Mouse (Mus musculus) lung, postnatal 0 days (tissue): ENCODE measurements around the gene Gm8947. TPM values are rescaled to one million over a fixed set of nuclear protein-coding genes. Genes with fewer than 3 reads are reported as not detected.

ENCODE experiments used
- ATAC-seq: fragments of 200-750 bp; cut with Nextera tagmentation; 2 replicates; pipeline ENCODE4 v1.8.0; 2017; ENCODE audit warnings: moderate library complexity
- DNase-seq: peaks from one replicate; pipeline ENCODE4 v3.0.0-alpha.2; 2016; ENCODE audit warnings: low spot score
- H3K27ac ChIP-seq: fragments of 300-500 bp; sonication (generic); 2 replicates; pipeline ENCODE4 v1.5.1; 2014; ENCODE audit warnings: antibody characterized with exemption, mild to moderate bottlenecking, low read length, mixed read lengths
- H3K27me3 ChIP-seq: fragments of 300-500 bp; sonication (generic); replicated peaks from 2 replicates; pipeline ENCODE4 v1.6.1; 2014; ENCODE audit warnings: low read length, mixed read lengths; ENCODE audit not compliant: insufficient read depth
- H3K36me3 ChIP-seq: fragments of 300-500 bp; sonication (generic); 2 replicates; pipeline ENCODE4 v1.6.1; 2014; ENCODE audit warnings: low read length, mixed read lengths; ENCODE audit not compliant: insufficient read depth
- H3K4me1 ChIP-seq: fragments of 300-500 bp; sonication (generic); 2 replicates; pipeline ENCODE4 v1.6.1; 2014; ENCODE audit warnings: antibody characterized with exemption, low read depth, low read length, mixed read lengths; ENCODE audit not compliant: insufficient read depth
- H3K4me2 ChIP-seq: fragments of 300-500 bp; sonication (generic); replicated peaks from 2 replicates; pipeline ENCODE4 v1.6.1; 2014; ENCODE audit warnings: low read depth, mild to moderate bottlenecking, low read length, moderate library complexity, mixed read lengths
- H3K4me3 ChIP-seq: fragments of 300-500 bp; sonication (generic); 2 replicates; pipeline ENCODE4 v1.5.1; 2014; ENCODE audit warnings: low read depth, low read length
- H3K9ac ChIP-seq: fragments of 300-500 bp; sonication (generic); replicated peaks from 2 replicates; pipeline ENCODE4 v1.6.1; 2014; ENCODE audit warnings: low read depth, mild to moderate bottlenecking
- H3K9me3 ChIP-seq: fragments of 300-500 bp; sonication (generic); 2 replicates; pipeline ENCODE4 v1.6.1; 2016; ENCODE audit warnings: low read length, mixed read lengths
- CTCF ChIP-seq: IDR thresholded peaks from 2 replicates; pipeline ENCODE4 v1.5.1; 2016; ENCODE audit warnings: antibody characterized with exemption, mild to moderate bottlenecking
- EP300 ChIP-seq: IDR thresholded peaks from 2 replicates; pipeline ENCODE4 v1.6.1; 2016; ENCODE audit warnings: antibody characterized with exemption, mild to moderate bottlenecking, control low read depth
- WGBS: fragments of 180-500 bp; shearing (Covaris S2); extraction: QIAGEN DNeasy Blood & Tissue Kit; methylation state at CpG from one replicate; pipeline ENCODE4 v1.1.7; 2014; 5-methylcytosine and 5-hydroxymethylcytosine counted together
- polyA plus RNA-seq: library from polyadenylated mRNA; unstranded; fragments of >200 nt; fragmentation: Nextera tagmentation; extraction: Ambion mirVana; gene quantifications from 2 replicates; pipeline ENCODE4 v1.2.1, GENCODE M21; 2015

Gm8947 gene
- polyA plus RNA-seq, 1 experiment from 2014 or later = not detected

DNA sequence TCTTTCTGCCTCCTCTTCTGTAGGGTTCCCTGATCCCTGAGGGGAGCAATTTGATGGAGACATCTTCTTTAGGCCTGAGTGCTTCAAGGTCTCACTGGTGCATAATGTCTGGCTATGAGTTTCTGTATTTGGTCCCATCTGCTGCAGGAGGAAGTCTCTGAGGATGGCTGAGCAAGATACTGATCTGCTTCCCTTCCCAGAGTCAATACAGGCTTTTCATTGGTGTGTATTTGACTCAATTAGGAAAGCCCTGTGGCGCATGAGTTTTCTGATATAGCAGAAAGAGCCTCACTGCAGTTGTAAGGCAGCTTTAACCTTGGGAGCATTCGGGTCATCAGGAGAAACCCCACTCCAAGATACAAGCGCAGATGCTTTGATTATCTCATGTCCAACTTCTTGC is 36.0 kb upstream of the Gm8947 start:
- Histone ChIP-seq H3K27ac (no peak overlapping the region), H3K4me1 (no peaks in the 10 kb centered on the region), H3K9ac (no peak overlapping the region), H3K4me2 (no peak overlapping the region), H3K4me3 (no peak overlapping the region), H3K27me3 (no peaks in the 10 kb centered on the region), H3K9me3 (no peaks in the 10 kb centered on the region), H3K36me3 (no peaks in the 10 kb centered on the region)
- TF ChIP-seq CTCF (no peak), EP300 (no peak)
- WGBS = 98% methylated on average over 3 of the region's 3 CpGs
- DNase-seq (no peak), ATAC-seq (no peak)

DNA sequence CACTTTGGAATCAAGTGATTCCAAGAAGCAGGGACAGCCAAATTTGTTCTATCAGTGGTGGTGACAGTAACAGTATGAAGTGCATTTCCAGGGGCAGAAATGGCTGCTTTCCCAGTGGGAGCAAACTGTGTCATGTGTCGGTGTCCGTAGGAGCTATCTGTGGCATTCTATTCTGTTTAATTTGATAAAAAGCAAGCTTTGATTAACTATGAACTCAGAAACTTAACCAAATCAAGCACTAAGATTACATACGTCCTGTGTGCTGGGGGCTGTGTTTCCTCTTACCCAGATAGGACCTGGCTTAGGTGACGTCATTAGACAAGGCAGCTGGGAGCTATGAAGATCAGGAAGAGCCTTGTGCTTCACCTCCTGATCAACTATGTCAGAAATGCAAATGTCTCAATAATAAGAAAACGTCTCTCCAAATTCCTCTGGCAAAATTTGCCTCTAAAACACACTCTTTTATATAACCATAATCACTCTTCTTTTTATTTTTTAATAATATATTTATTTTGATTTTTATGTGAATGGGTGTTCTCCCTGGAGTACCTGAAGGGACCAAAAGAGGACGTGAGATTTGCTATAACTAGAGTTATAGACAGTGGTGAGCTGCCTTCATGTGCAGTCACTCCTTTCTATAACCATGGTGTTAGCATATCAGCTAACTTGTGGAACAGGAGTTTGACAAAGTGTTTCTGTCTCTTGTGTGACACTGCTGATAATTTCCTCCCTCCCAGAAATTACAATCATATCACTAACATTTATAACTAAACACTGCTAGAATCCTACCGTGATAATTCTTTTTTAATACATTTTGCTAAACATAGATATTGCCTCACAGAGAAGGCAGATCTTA is 35.2 kb upstream of the Gm8947 start:
- no peak for ATAC-seq
- TF ChIP-seq EP300 = no peak
- no peak for TF ChIP-seq CTCF
- Histone ChIP-seq H3K4me1 (no peaks in the 10 kb centered on the region), H3K9ac (no peak overlapping the region), H3K27ac (no peak overlapping the region), H3K4me2 (no peak overlapping the region), H3K27me3 (no peaks in the 10 kb centered on the region), H3K36me3 (no peaks in the 10 kb centered on the region), H3K4me3 (no peak overlapping the region), H3K9me3 (no peaks in the 10 kb centered on the region)
- 56% methylated on average over 7 of the region's 7 CpGs for WGBS
- DNase-seq = no peak

DNA sequence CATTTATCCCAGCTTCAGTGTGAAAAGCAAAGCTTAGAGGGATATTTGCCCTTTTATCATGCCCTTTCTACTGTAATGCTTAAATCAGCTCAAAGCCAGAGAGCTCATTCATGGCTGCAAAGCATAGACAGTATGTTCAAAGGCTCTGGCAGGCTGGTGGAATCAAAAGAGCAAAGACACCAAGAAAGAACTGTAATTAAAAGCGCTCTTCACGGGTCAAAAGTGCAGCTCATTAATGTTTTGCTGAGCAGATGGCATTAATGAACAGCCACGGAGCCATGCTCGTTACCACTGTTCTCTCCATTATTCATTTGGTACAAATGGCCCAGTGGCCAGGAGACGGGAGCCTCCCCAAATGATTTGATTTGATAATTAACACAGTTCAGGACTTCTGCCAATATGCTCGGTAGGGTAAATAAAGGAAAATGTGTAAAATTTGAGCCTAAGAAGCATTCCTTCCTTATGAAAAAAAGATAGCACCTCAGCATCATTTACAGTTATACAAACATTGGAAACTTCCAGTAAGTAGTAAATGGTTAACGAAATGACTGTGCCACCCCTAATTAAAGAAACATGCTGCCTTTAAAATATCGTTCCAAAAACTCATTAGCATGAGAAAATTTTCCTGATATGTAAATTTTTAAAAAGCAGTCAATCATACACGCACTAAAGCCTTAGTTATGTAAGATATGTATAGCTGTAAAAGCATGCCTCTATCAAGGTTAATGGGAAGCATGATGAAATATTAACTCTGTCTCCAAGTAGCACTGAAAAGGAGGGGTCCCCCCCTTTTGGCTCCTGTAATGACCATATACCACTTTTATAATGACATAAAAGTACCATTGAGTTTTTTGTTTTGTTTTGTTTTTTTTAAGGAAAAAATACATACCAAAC is 34.0 kb upstream of the Gm8947 start:
- ATAC-seq (no peak), DNase-seq (no peak)
- Histone ChIP-seq H3K4me3 (no peak overlapping the region), H3K4me2 (no peak overlapping the region), H3K36me3 (no peaks in the 10 kb centered on the region), H3K9me3 (no peaks in the 10 kb centered on the region), H3K27me3 (no peaks in the 10 kb centered on the region), H3K27ac (no peak overlapping the region), H3K4me1 (no peaks in the 10 kb centered on the region), H3K9ac (no peak overlapping the region)
- no peak for TF ChIP-seq EP300
- no peak for TF ChIP-seq CTCF
- 80% methylated on average over 9 of the region's 9 CpGs for WGBS

DNA sequence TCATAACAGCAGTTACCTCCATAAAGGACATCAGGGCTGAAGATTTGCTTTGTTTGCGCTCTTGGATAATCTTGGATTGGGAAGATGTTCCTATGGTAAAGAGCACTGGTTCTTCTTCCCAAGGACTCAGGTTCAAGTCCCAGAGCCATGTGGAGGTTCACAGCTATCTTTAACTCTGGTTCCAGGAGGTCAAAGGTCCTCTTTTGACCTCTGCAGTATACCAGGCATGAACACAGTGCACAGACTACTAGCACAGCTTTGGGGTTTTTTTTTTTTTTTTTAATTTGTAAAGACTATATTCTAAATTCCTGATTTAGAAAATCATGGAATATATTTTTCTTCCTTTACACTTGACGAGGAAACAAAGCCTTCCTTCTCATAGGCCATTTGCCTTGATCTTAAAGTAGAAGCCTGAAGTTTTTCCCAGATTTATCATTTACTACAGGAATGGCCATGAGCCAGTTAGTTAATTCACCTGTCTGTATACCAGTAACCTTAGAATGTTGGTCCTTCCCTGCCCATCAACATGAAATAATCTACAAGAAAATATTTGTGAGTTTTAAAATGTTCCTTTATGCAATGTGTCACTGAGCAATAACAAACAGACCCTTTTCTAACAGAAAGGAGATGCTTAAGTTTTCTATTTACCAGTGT is 33.2 kb upstream of the Gm8947 start:
- DNase-seq = no peak
- Histone ChIP-seq H3K4me1 (no peaks in the 10 kb centered on the region), H3K36me3 (no peaks in the 10 kb centered on the region), H3K9me3 (no peaks in the 10 kb centered on the region), H3K4me2 (no peak overlapping the region), H3K27ac (no peak overlapping the region), H3K4me3 (no peak overlapping the region), H3K27me3 (no peaks in the 10 kb centered on the region), H3K9ac (no peak overlapping the region)
- TF ChIP-seq CTCF (no peak), EP300 (no peak)
- ATAC-seq = no peak
- WGBS = 82% methylated on average over 2 of the region's 2 CpGs

- TF ChIP-seq EP300 (no peak), CTCF (no peak)
- H3K4me1 ChIP-seq = no peaks in the 10 kb centered on the region; the same call in 1 of the 2 replicates
- H3K9ac ChIP-seq = no peak overlapping the region
- no peaks in the 10 kb centered on the region for H3K36me3 ChIP-seq
- no peak overlapping the region for H3K27ac ChIP-seq
- H3K9me3 ChIP-seq = no peaks in the 10 kb centered on the region
- WGBS = 41% methylated on average over 8 of the region's 8 CpGs
- H3K4me2 ChIP-seq = no peak overlapping the region
- no peak for DNase-seq
- H3K4me3 ChIP-seq = no peak overlapping the region
- H3K27me3 ChIP-seq = no peaks in the 10 kb centered on the region
- ATAC-seq = no peak
Observed at GRCm38 (mm10) chr1:151166031-151166430, 26.1 kb upstream of the Gm8947 start.
